Mouse (Mus musculus) CH12.LX (cell line): ENCODE measurements around the gene Akap2. TPM values are rescaled to one million over a fixed set of nuclear protein-coding genes. Genes with fewer than 3 reads are reported as not detected.
A peak's percentile ranks its signal among the peaks of the same experiment; 100 is the strongest.

Experiments used
- DNase-seq: peaks from one replicate; pipeline ENCODE4 v3.0.0-alpha.2; 2013; ENCODE audit errors: extremely low read depth
- H3K27ac ChIP-seq: 2 replicates; pipeline ENCODE4 v1.5.1; 2012; ENCODE audit warnings: low read depth, mild to moderate bottlenecking, control low read depth, moderate library complexity; ENCODE audit not compliant: insufficient read depth
- H3K27me3 ChIP-seq: replicated peaks from 2 replicates; pipeline ENCODE3; 2012; ENCODE audit warnings: inconsistent platforms
- H3K36me3 ChIP-seq, 2 experiments: replicated peaks in 1 of 2; 2 replicates each; pipeline versions ENCODE3 to v1.6.1; 2012; ENCODE audit warnings: inconsistent platforms in 1 of 2, low read length in 1 of 2, mild to moderate bottlenecking in 1 of 2, mixed read lengths in 1 of 2, moderate library complexity in 1 of 2; ENCODE audit not compliant: control insufficient read depth in 1 of 2, insufficient read depth in 1 of 2
- H3K4me1 ChIP-seq, 2 experiments: 2 replicates each; pipeline ENCODE4 v1.6.1; 2012; ENCODE audit warnings: inconsistent platforms in 1 of 2, moderate library complexity in 1 of 2; ENCODE audit not compliant: insufficient read depth in 2 of 2, control insufficient read depth in 1 of 2
- H3K4me2 ChIP-seq: 2 replicates; pipeline ENCODE4 v1.6.1; 2012; ENCODE audit warnings: low read depth, mild to moderate bottlenecking, control low read depth; ENCODE audit not compliant: poor library complexity, insufficient read depth, severe bottlenecking
- H3K4me3 ChIP-seq, 3 experiments: fragments of 150-350 bp in 1 of 3; sonication (generic) in 1 of 3; replicated peaks in 1 of 3; 2 replicates each; pipeline versions ENCODE3 to v1.5.1; 2011 to 2012; ENCODE audit warnings: low read depth in 2 of 3, low read length in 2 of 3, mild to moderate bottlenecking in 2 of 3, moderate library complexity in 2 of 3, control low read depth in 1 of 3, improper control_type of control experiment in 1 of 3, inconsistent platforms in 1 of 3, mixed read lengths in 1 of 3; ENCODE audit not compliant: poor library complexity in 1 of 3
- H3K79me2 ChIP-seq: replicated peaks from 2 replicates; pipeline ENCODE4 v1.6.1; 2012; ENCODE audit warnings: mild to moderate bottlenecking, moderate library complexity; ENCODE audit not compliant: control insufficient read depth, poor library complexity, insufficient read depth, severe bottlenecking; ENCODE audit errors: extremely low read depth
- H3K9ac ChIP-seq: 2 replicates; pipeline ENCODE4 v1.6.1; 2012; ENCODE audit warnings: low read depth, mild to moderate bottlenecking, control low read depth, moderate library complexity; ENCODE audit not compliant: insufficient read depth
- H3K9me3 ChIP-seq: replicated peaks from 2 replicates; pipeline ENCODE3; 2012; ENCODE audit warnings: low read length, inconsistent platforms, mixed read lengths
- CTCF ChIP-seq, 2 experiments: IDR thresholded peaks in 1 of 2; conservative IDR thresholded peaks in 1 of 2; 2 replicates each; pipeline ENCODE4 v1.5.1; 2011 to 2012; ENCODE audit warnings: low read depth in 2 of 2, low read length in 2 of 2, improper control_type of control experiment in 1 of 2, inconsistent platforms in 1 of 2, mild to moderate bottlenecking in 1 of 2, moderate library complexity in 1 of 2
- ELF1 ChIP-seq: IDR thresholded peaks from 2 replicates; pipeline ENCODE4 v1.6.1; 2014; ENCODE audit warnings: low read depth, mild to moderate bottlenecking, inconsistent platforms, low read length, improper control_type of control experiment
- HCFC1 ChIP-seq: IDR thresholded peaks from 2 replicates; pipeline ENCODE4 v1.6.1; 2012; ENCODE audit warnings: low read depth, mild to moderate bottlenecking, inconsistent platforms, low read length, improper control_type of control experiment
- IRF4 ChIP-seq: IDR thresholded peaks from 2 replicates; pipeline ENCODE4 v1.6.1; 2014; ENCODE audit warnings: low read depth, mild to moderate bottlenecking, inconsistent platforms, low read length, improper control_type of control experiment
- JUN ChIP-seq: IDR thresholded peaks from 2 replicates; pipeline ENCODE4 v1.6.1; 2011; ENCODE audit warnings: low read depth, mild to moderate bottlenecking, low read length, improper control_type of control experiment, moderate library complexity; ENCODE audit not compliant: insufficient read depth
- MAX ChIP-seq: IDR thresholded peaks from 2 replicates; pipeline ENCODE4 v1.6.1; 2011; ENCODE audit warnings: low read length, improper control_type of control experiment
- MAZ ChIP-seq: IDR thresholded peaks from 2 replicates; pipeline ENCODE4 v1.6.1; 2012; ENCODE audit warnings: low read depth, mild to moderate bottlenecking, inconsistent platforms, low read length, improper control_type of control experiment, moderate library complexity
- NELFE ChIP-seq: IDR thresholded peaks from 2 replicates; pipeline ENCODE4 v1.6.1; 2011; ENCODE audit warnings: low read depth, low read length, improper control_type of control experiment
- POLR2A ChIP-seq: IDR thresholded peaks from 2 replicates; pipeline ENCODE4 v1.6.1; 2011; ENCODE audit warnings: low read depth, mild to moderate bottlenecking, improper control_type of control experiment, low read length
- RAD21 ChIP-seq: IDR thresholded peaks from 2 replicates; pipeline ENCODE4 v1.6.1; 2011; ENCODE audit warnings: low read depth, mild to moderate bottlenecking, low read length, improper control_type of control experiment, moderate library complexity
- SMC3 ChIP-seq: IDR thresholded peaks from 2 replicates; pipeline ENCODE4 v1.6.1; 2011; ENCODE audit warnings: low read depth, low read length, improper control_type of control experiment
- ZMIZ1 ChIP-seq: IDR thresholded peaks from 2 replicates; pipeline ENCODE4 v1.6.1; 2012; ENCODE audit warnings: low read depth, mild to moderate bottlenecking, inconsistent platforms, low read length, improper control_type of control experiment
- dilution Hi-C: fragments of 300-500 bp; cut with MboI; formaldehyde crosslinking; loops from 2 replicates; pipeline ENCODE4 v1.14.3; 2020; ENCODE audit warnings: low sequenced_read_pairs; ENCODE audit not compliant: extremely low pct_unique_long_range_greater_than_20kb, extremely low pct_ligation_motif_present
- in situ Hi-C: fragments of 300-500 bp; cut with MboI; formaldehyde crosslinking; loops from 3 replicates; pipeline ENCODE4 v1.14.3; 2019; ENCODE audit warnings: low sequenced_read_pairs, low pct_ligation_motif_present, low pct_unique_long_range_greater_than_20kb, mixed read lengths
- polyA plus RNA-seq: library from polyadenylated mRNA; unstranded; fragments of >175 nt; gene quantifications from 2 replicates; pipeline ENCODE4 v1.2.1, GENCODE M21; 2012; ENCODE audit warnings: low read depth; ENCODE audit not compliant: insufficient read length
- total RNA-seq, 2 experiments: library from RNA; depleted of rRNA; stranded (reverse); fragments of 300-350 nt in 1 of 2; fragments of >200 nt in 1 of 2; gene quantifications; 2 replicates each; pipeline ENCODE4 v1.2.3; 2012 to 2014

Akap2 gene
- total and polyA plus RNA-seq, 3 experiments, result 0.25 TPM; not detected in 2

- TF ChIP-seq MAX (no peak), HCFC1 (no peak), MAZ (no peak), ZMIZ1 (no peak), ELF1 (no peak), IRF4 (no peak), JUN (no peak), NELFE (no peak)
These were observed 191.4 kb downstream of the Akap2 start for GRCm38 (mm10) chr4:57908860-57909259.

DNA sequence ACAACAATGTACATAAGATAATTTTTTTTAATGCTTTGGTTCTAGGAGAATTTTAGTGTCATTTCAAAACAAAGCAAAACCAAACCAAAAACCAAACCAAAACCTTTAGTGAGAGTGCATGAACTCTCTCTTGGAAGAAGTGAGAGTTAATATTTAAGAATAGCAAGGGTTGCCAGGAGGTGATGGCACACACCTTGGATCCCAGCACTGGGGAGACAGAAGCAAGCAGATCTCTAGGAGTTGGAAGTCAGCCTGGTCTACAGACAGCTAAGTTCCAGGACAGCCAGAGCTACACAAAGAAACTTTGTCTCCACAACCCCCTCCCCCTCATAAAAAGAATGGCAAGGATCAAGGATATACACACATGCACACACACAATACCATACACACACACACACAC, 195.6 kb downstream of the Akap2 start:
- dilution Hi-C loops, result no loop called here
- TF ChIP-seq RAD21, result no peak

More at GRCm38 (mm10) chr4:57908860-57909259, 191.4 kb downstream of the Akap2 start:
- Histone ChIP-seq H3K27me3 (peaks cover 2% of the 10 kb centered on the region), H3K9ac (no peak overlapping the region), H3K4me1 (peaks cover 0 to 3% of the 10 kb centered on the region in 2 experiments; a peak in 2 of 4 replicates), H3K79me2 (no peaks in the 10 kb centered on the region), H3K27ac (no peak overlapping the region), H3K4me2 (no peak overlapping the region), H3K4me3 (no peak overlapping the region), H3K36me3 (no peaks in the 10 kb centered on the region), H3K9me3 (no peaks in the 10 kb centered on the region)
- dilution Hi-C loops (no loop called here), in situ Hi-C loops (loop anchor here (10.0 kb wide), 1 partner anchor 166 kb away; no protein-coding TSS in a partner anchor)
- no peak for DNase-seq

GRCm38 (mm10) chr4:57914193-57915190, 197.0 kb downstream of the Akap2 start:
- no peak for DNase-seq
- dilution Hi-C loops (no loop called here), in situ Hi-C loops (no loop called here)
- H3K27me3 ChIP-seq, result no peaks in the 10 kb centered on the region
- no peaks in the 10 kb centered on the region for H3K36me3 ChIP-seq
- H3K9me3 ChIP-seq, result no peaks in the 10 kb centered on the region
- no peak overlapping the region for H3K4me3 ChIP-seq
- TF ChIP-seq IRF4 (no peak), RAD21 (peak; percentile 5), SMC3 (peak; percentile 9; the same call in 1 of the 2 replicates), POLR2A (no peak), CTCF (conservative IDR thresholded peaks at IDR 0.05 in 1 of 2, IDR thresholded peaks at IDR 0.05 in 1 of 2; ENCODE audit: low read depth in 2 of 2, low read length in 2 of 2) (peak in 1 of 2 experiments; percentile 29; a peak in 1 of 4 replicates)
- no peak overlapping the region for H3K4me2 ChIP-seq
- no peaks in the 10 kb centered on the region for H3K79me2 ChIP-seq
- no peak overlapping the region for H3K9ac ChIP-seq
- no peak overlapping the region for H3K27ac ChIP-seq
- H3K4me1 ChIP-seq, result peaks cover 0 to 5% of the 10 kb centered on the region in 2 experiments; a peak in 2 of 4 replicates

More for the DNA sequence above, 195.6 kb downstream of the Akap2 start:
- Histone ChIP-seq H3K9me3 (no peaks in the 10 kb centered on the region), H3K4me1 (peaks cover 0 to 4% of the 10 kb centered on the region in 2 experiments; a peak in 2 of 4 replicates), H3K79me2 (no peaks in the 10 kb centered on the region), H3K4me2 (no peak overlapping the region), H3K36me3 (no peaks in the 10 kb centered on the region), H3K9ac (no peak overlapping the region), H3K4me3 (no peak overlapping the region), H3K27me3 (no peaks in the 10 kb centered on the region), H3K27ac (no peak overlapping the region)
- in situ Hi-C loops, result no loop called here
- DNase-seq, result no peak
